Mouse (Mus musculus): ENCODE data around the gene Kcnq1.

Kcnq1 gene

DNA sequence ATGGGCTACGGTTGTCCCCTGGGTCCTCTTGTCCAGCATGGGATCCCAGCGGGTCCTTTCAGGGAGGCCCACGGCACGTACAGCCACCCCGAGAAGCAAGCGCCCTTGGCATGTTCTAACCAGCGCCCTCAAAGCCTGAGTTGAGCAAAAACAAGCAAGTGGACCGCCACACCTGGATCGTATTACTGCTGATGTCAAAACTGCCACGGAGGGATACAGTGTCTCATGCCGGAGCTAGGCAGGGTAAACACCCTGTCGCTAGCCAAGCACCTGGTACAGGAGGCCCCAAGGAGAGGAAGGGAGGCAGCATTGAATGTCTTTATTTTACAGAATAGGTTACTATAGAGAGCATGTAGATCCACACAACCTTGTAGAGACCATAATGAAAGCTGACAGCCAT, 310.2 kb downstream of the Kcnq1 start:
- no peak for DNase-seq (ENCODE audit: low spot score in 2 of 2)

- DNase-seq (ENCODE audit: low spot score in 2 of 2) = no peak
These were observed 311.7 kb downstream of the Kcnq1 start for GRCm38 (mm10) chr7:143417875-143418274.

DNA sequence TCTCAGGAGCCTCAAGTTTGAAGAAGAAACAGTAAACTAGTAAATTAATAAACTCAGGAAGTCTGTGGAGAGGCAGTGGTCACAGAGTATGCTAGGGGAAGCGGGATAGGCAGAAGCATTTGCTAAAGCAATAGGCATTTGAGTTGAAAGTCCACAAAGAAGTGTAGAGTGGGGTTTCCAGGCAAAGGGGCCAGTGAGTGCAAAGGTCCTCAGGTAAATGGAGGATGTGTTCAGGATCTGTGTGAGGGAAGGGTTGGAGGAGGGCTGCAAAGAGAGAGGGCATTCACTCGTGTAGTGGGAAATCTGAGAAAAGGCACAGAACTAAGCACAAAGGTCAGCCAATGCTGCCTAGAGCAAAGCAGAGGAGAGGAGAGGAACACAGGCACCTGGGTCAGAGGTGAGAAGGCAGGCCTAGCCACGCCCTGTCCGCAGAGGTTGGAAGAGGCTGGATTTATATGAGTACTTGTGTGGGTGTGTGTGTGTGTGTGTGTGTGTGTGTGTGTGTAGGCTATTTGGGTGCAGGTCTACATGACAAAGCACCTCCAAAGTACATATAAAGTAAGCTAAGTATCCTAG, 313.5 kb downstream of the Kcnq1 start:
- no peak for DNase-seq (ENCODE audit: low spot score in 2 of 2)

DNA sequence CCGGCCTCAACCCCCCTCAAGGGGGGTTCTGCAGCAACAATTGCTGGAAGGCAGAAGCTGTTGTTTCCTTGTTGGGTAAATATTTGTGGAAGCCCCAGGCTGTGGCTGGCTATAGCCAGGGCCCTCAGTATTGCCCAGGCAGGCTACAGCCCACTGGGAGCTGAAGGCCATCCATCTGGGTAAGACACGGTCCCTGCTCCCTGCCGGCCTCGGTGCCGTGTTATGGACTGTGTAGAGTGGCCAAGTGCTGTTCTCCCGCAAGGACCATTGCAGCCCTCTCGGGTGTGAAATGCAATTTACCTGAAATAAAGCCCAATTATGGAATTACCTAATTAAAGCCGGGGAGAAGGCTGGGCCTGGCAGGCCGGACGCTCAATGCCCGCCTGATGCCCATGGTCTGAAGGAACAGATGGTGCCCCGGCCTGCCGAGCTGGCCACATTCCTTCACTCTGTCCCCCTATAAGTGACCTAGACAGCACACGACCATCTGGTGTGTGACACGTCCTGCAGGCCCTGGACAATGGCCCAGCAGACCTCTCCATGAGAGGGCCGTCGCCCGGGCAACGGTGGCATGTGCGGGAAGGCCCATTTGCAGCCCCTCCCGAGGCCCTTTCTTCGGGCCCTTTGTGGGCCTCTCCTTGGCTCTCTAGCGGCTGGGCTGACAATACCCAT, 322.1 kb downstream of the Kcnq1 start:
- no peak for DNase-seq (ENCODE audit: low spot score in 2 of 2)

- no peak for DNase-seq (ENCODE audit: low spot score in 2 of 2)
These were observed 322.8 kb downstream of the Kcnq1 start for GRCm38 (mm10) chr7:143428814-143429499.

DNA sequence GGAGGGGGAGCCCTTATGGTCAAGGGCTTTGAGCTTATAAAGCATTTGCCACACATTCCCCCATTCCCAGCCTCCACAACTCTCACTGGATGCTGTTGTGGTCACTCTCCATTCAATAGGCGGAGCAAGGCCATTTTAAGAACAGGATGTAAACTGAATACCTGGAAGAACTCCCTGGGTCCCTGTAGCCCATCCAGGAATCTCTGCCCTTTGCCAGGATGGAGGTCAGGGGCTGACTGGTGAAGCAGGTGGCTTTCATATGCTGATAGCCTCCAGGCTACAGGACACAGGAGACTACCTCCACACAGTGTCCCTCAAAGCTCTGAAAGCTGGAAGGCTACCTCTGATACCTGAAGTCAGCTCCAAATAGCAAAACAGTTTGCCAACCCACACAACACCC, 326.5 kb downstream of the Kcnq1 start:
- no peak for DNase-seq (ENCODE audit: low spot score in 2 of 2)

- no peak for DNase-seq (ENCODE audit: low spot score in 2 of 2)
These were observed 327.2 kb downstream of the Kcnq1 start for GRCm38 (mm10) chr7:143433331-143433730.

GRCm38 (mm10) chr7:143437231-143437893, 331.2 kb downstream of the Kcnq1 start:
- DNase-seq (ENCODE audit: low spot score in 2 of 2) = no peak

DNA sequence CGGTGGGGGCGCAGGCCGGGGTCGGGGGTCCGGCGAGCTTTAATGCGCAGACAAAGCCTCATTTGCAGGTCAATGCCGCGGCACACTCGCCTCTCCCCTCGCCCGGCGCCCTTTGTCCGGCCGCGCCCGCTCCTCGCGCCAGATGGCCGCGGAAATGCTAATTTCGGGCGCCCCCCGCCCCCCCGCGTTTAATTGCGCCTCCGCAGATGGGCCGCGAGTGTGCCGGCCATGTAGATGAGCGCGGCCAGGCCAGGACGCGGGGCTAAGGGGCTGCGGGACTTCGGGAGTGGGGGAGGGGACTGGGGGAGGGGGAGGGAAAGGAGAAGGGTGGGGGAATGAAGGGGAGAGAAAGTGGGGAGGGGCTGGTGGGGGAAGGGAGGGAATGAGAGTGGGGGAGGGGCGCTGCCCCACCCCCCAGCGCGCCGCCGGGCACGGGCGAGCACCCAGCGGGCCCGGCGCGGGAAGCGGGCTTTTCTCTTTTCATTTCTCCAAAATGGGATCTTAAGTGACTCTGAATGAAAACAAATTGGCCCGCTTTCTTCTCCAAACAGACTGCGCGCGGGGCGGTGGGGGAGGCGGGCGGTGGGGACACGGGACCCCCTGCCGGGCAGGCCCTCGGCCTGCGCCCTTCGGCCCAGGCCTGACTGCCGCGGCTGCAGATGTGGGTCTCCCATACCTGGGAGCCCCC, 331.9 kb downstream of the Kcnq1 start:
- no peak for DNase-seq (ENCODE audit: low spot score in 2 of 2)

DNA sequence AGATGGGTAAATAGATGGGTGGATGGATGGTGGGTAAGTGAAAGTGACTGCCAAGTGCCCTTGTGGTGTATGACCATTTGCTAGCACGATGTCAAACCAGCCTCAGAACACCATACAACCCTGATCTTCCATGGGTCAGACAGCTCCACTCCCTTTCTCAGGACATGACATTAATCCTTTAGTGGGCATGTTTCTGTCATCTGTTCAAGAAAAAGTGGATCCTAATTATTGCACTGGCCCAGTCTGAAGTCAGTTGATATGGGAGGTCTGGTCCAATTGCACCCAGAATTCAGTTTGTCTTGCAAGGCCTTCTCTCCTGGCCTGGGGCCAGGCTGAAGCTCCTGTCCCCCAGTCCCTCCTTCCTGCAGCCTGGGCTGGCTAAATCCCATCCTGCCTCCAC, 332.8 kb downstream of the Kcnq1 start:
- DNase-seq (ENCODE audit: low spot score in 2 of 2) = no peak

DNA sequence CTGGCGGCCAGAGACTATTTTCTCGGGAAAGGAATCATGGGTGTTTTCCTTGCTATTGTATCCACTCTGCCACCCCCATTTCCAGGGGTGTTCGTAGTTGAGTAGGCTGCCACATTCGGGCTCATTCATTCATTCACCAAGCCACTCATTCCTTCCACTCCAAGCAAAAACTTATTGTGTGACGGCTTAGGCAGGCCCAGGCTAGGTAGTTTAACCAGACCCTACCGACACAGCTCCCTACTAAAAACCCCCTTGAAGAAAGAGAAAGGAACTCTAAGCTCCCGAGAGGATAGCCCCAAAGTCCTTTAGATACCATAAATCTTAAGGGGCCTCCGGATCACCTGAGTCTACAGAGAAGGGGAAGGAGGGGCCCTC, 338.4 kb downstream of the Kcnq1 start:
- no peak for DNase-seq (ENCODE audit: low spot score in 2 of 2)

GRCm38 (mm10) chr7:143444955-143445648, 338.9 kb downstream of the Kcnq1 start:
- no peak for DNase-seq (ENCODE audit: low spot score in 2 of 2)

GRCm38 (mm10) chr7:143445651-143446460, 339.7 kb downstream of the Kcnq1 start:
- no peak for DNase-seq (ENCODE audit: low spot score in 2 of 2)

GRCm38 (mm10) chr7:143447130-143447529, 341.0 kb downstream of the Kcnq1 start:
- no peak for DNase-seq (ENCODE audit: low spot score in 2 of 2)

- DNase-seq (ENCODE audit: low spot score in 2 of 2) = no peak
These were observed 352.8 kb downstream of the Kcnq1 start for GRCm38 (mm10) chr7:143458963-143459331.

GRCm38 (mm10) chr7:143459332-143460211, 353.4 kb downstream of the Kcnq1 start:
- no peak for DNase-seq (ENCODE audit: low spot score in 2 of 2)

DNA sequence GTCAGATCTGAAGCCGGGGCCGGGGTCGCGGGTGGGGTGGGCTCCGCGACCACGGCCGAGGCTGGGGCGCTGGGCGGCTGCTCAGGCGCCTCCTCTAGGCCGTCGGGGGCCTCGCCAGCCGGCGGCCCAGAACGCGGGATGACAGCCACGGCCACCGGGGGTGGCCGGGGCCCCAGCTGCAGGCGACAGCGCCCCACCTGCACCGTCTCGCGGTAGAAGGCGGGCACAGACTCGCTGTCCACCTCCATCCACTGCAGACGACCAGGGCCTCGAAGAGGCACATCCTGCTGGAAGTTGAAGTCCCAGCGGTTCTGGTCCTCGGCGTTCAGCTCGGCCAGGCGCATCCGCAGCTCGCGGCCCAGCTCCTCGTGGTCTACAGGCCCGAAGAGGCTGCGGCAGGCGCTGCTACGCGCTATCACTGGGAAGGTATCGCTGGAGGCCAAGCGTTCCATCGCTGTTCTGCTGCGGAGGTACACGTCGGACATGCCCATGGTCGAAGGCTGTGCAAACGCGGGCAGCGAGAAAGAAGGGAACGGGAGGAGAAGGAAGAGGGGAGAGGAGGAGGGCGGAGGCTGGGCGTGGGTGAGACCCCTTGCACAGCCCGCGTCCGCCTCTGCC, 354.2 kb downstream of the Kcnq1 start:
- DNase-seq (ENCODE audit: low spot score in 2 of 2) = no peak

- peak; percentile 69 to 73 for DNase-seq (ENCODE audit: low spot score in 2 of 2)
These were observed 354.7 kb downstream of the Kcnq1 start, which contains the start of gene Cdkn1c for GRCm38 (mm10) chr7:143460874-143461273. Gene Cdkn1c (minus strand): TSS chr7:143461050.

GRCm38 (mm10) chr7:143461294-143461870, 355.2 kb downstream of the Kcnq1 start:
- no peak for DNase-seq (ENCODE audit: low spot score in 2 of 2)
